ENCODE assay signal across 11 mouse cellular contexts in the genomic region with DNA sequence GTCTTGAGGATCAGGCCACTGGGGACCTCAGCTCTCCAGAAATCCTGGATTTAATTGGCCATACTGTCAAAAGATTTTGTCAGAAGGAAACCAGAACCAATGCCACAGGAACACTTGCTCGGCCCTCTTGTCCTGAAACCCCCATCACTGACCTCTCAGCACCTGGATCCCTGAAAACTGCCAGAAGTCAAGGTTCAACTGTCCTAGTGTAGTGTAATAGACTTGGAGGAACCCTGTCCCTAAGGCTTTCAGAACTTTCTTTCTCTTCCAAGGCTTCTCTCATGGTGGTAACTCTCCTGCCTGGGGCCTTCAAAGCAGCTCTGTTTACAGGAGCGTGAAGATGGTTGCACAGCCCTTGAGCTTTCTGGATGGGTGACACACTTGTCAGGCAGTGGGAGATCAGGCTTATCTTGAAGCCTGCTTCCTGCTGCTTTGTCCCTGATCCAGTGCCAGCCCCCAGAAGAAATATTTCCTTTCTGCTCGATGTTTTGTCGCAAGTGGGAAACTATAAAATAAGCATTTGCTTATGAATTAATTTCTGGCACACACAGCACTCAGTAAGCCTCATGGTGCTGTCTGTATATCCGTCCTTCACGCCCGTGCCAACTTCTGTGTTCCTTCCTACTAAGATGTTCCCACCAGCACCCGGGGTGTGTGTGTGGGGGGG.
DNase-seq lines count a peak whose midpoint lies in the region; ATAC-seq and TF ChIP-seq lines count a peak whose summit lies in the region.
"Had no signal": no experiment of that assay in that cellular context is flagged by ENCODE, and none has a peak within 500 bp of the region (broad histone marks: within the 10 kb centered on the region; RNA-seq: fewer than 3 reads in every experiment).

No protein-coding gene starts in this region.

- no peak overlapping the region for H3K4me2 ChIP-seq in forebrain, embryonic 13.5 days
- no peak overlapping the region for H3K4me2 ChIP-seq in forebrain, embryonic 12.5 days
- H3K4me2 ChIP-seq in kidney, embryonic 16.5 days (replicated peaks; ENCODE audit: low read depth, low read length): no peak overlapping the region
- H3K4me2 ChIP-seq in stomach, postnatal 0 days (replicated peaks; ENCODE audit: low read depth): no peak overlapping the region
- H3K4me2 ChIP-seq: limb, embryonic 12.5 days; neural tube, embryonic 13.5 days had no signal

- H3K27me3 ChIP-seq in forebrain, embryonic 13.5 days: no peaks in the 10 kb centered on the region
- H3K27me3 ChIP-seq in forebrain, embryonic 12.5 days: no peaks in the 10 kb centered on the region
- H3K27me3 ChIP-seq in kidney, embryonic 16.5 days (ENCODE audit: insufficient read depth, low read length): no peaks in the 10 kb centered on the region
- H3K27me3 ChIP-seq in stomach, postnatal 0 days (ENCODE audit: control insufficient read depth, insufficient read depth, low read length): no peaks in the 10 kb centered on the region
- H3K27me3 ChIP-seq: limb, embryonic 12.5 days; neural tube, embryonic 13.5 days had no signal

- peak; percentile 41 to 48 for DNase-seq in right cerebral cortex, adult 2 months (ENCODE audit: low spot score in 2 of 2)
- no peak for DNase-seq in right cerebral cortex, postnatal 14 days
- DNase-seq in stomach, postnatal 0 days (ENCODE audit: low spot score): no peak
- DNase-seq in urinary bladder, postnatal 10 days (ENCODE audit: low spot score): no peak
- DNase-seq in gastrocnemius, adult 8-10 months (ENCODE audit: low spot score in 2 of 2): no peak
- DNase-seq: gastrocnemius, postnatal 14 days had no signal

- H3K9ac ChIP-seq in forebrain, embryonic 13.5 days: no peak overlapping the region
- H3K9ac ChIP-seq in forebrain, embryonic 12.5 days: no peak overlapping the region
- no peak overlapping the region for H3K9ac ChIP-seq in kidney, embryonic 16.5 days (replicated peaks; ENCODE audit: low read length)
- no peak overlapping the region for H3K9ac ChIP-seq in stomach, postnatal 0 days (ENCODE audit: low read length)
- H3K9ac ChIP-seq: limb, embryonic 12.5 days; neural tube, embryonic 13.5 days had no signal

- no peaks in the 10 kb centered on the region for H3K4me1 ChIP-seq in forebrain, embryonic 13.5 days
- H3K4me1 ChIP-seq in forebrain, embryonic 12.5 days: no peaks in the 10 kb centered on the region
- H3K4me1 ChIP-seq in kidney, embryonic 16.5 days (ENCODE audit: insufficient read depth, low read length): peaks cover 41% of the 10 kb centered on the region
- H3K4me1 ChIP-seq in stomach, postnatal 0 days (replicated peaks; ENCODE audit: control insufficient read depth, insufficient read depth): peaks cover 3% of the 10 kb centered on the region; the same call in 1 of the 2 replicates
- H3K4me1 ChIP-seq: limb, embryonic 12.5 days had no signal

- no peak for TF ChIP-seq CTCF in stomach, postnatal 0 days (IDR thresholded peaks at IDR 0.05; ENCODE audit: low read depth)

- H3K27ac ChIP-seq in forebrain, embryonic 13.5 days: no peak overlapping the region
- no peak overlapping the region for H3K27ac ChIP-seq in forebrain, embryonic 12.5 days
- peak overlapping the region; percentile 67 for H3K27ac ChIP-seq in kidney, embryonic 16.5 days (ENCODE audit: low read length)
- peak overlapping the region; percentile 82 for H3K27ac ChIP-seq in stomach, postnatal 0 days (replicated peaks)
- H3K27ac ChIP-seq: limb, embryonic 12.5 days; neural tube, embryonic 13.5 days had no signal

- peak; percentile 57; the same call in 1 of the 2 replicates for ATAC-seq in forebrain, embryonic 13.5 days
- no peak for ATAC-seq in forebrain, embryonic 12.5 days (ENCODE audit: low FRiP score)
- peak; percentile 40; the same call in 1 of the 2 replicates for ATAC-seq in kidney, embryonic 16.5 days (ENCODE audit: low FRiP score, low TSS enrichment)
- no peak for ATAC-seq in stomach, postnatal 0 days (ENCODE audit: low FRiP score, low TSS enrichment)

- no peak for TF ChIP-seq EP300 in stomach, postnatal 0 days (optimal IDR thresholded peaks at IDR 0.05)

- H3K36me3 ChIP-seq in forebrain, embryonic 13.5 days (ENCODE audit: poor library complexity, severe bottlenecking): no peaks in the 10 kb centered on the region
- H3K36me3 ChIP-seq in forebrain, embryonic 12.5 days (replicated peaks): no peaks in the 10 kb centered on the region
- peaks cover 3% of the 10 kb centered on the region; the same call in 1 of the 2 replicates for H3K36me3 ChIP-seq in kidney, embryonic 16.5 days (ENCODE audit: insufficient read depth, low read length)
- H3K36me3 ChIP-seq in stomach, postnatal 0 days (ENCODE audit: control insufficient read depth, insufficient read depth, low read length): no peaks in the 10 kb centered on the region
- H3K36me3 ChIP-seq: limb, embryonic 12.5 days; neural tube, embryonic 13.5 days had no signal

- H3K9me3 ChIP-seq in forebrain, embryonic 13.5 days (replicated peaks): no peaks in the 10 kb centered on the region
- no peaks in the 10 kb centered on the region for H3K9me3 ChIP-seq in forebrain, embryonic 12.5 days
- H3K9me3 ChIP-seq in kidney, embryonic 16.5 days (ENCODE audit: low read length): no peaks in the 10 kb centered on the region
- H3K9me3 ChIP-seq in stomach, postnatal 0 days (ENCODE audit: control insufficient read depth, low read length): no peaks in the 10 kb centered on the region
- H3K9me3 ChIP-seq: limb, embryonic 12.5 days; neural tube, embryonic 13.5 days had no signal

- WGBS in forebrain, embryonic 13.5 days: 70% methylated on average over 8 of the region's 8 CpGs
- 90% methylated on average over 8 of the region's 8 CpGs for WGBS in forebrain, embryonic 12.5 days
- 44% methylated on average over 8 of the region's 8 CpGs for WGBS in kidney, embryonic 16.5 days
- WGBS in stomach, postnatal 0 days: 37% methylated on average over 8 of the region's 8 CpGs

- H3K4me3 ChIP-seq in forebrain, embryonic 13.5 days: no peak overlapping the region
- no peak overlapping the region for H3K4me3 ChIP-seq in forebrain, embryonic 12.5 days (replicated peaks)
- no peak overlapping the region for H3K4me3 ChIP-seq in kidney, embryonic 16.5 days (ENCODE audit: low read length)
- no peak overlapping the region for H3K4me3 ChIP-seq in stomach, postnatal 0 days (ENCODE audit: low read depth, low read length)
- H3K4me3 ChIP-seq: limb, embryonic 12.5 days; neural tube, embryonic 13.5 days had no signal

Comparison
In these comparisons a context has a peak if more than half of its experiments do, and no peak if none do; other contexts are left out.
1. ATAC-seq: peak in forebrain, embryonic 13.5 days (single experiment) and kidney, embryonic 16.5 days (single experiment); none in forebrain, embryonic 12.5 days (single experiment) and stomach, postnatal 0 days (single experiment).
2. DNase-seq: peak in right cerebral cortex, adult 2 months (2 of 2); none in right cerebral cortex, postnatal 14 days (single experiment), stomach, postnatal 0 days (single experiment), urinary bladder, postnatal 10 days (single experiment) and gastrocnemius, adult 8-10 months (0 of 2).
3. H3K27ac ChIP-seq: peak in kidney, embryonic 16.5 days (single experiment) and stomach, postnatal 0 days (single experiment); none in forebrain, embryonic 13.5 days (single experiment) and forebrain, embryonic 12.5 days (single experiment).